Mouse (Mus musculus): Measurements from ENCODE around the gene Iqsec2.

DNA sequence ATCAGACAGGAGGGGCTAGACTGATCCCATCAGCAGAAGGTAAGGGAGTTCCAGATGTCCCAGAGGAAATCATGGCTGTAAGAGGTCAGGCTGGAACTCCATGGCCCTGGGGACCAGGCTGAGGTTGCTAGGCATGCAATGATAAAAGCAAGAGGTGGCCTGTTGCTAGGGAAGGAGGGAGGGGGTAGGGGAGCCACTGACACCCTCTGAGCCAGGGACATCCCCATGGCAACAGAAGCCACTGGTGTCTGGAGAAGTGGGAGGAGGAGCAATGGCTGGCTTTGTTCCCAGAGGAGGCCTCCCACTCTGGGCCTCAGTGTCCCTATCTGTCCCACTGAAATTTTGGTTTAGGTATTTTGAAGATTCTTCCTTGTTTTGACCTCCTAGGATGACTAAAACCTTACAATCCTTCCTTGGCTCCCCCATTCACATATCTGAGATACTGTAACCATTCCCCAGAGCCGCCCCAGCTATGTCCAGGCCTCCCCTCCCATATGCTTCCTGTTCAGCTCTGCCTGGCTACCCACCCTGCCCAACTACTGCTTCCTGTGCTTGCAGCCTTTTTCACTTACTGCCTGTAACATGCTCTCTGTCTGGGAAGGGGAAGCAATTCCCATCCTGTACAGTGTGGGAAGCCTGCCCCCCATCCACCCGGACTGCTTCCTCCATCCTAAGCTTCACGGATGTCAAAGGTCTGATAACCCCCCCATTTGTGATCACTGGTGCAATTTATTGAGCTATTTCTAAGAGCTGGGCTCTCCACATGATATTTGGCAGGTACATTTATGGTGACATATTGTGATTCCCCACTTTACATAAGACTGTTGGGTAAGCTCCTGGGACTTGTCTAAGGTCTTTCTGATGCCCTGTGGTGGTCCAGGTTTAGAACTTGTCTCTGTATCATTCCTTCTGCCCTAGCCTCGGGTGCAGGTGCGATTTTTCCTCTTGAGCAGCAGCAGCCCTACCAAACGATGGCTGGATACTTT is 27.3 kb downstream of the Iqsec2 start:
- TF ChIP-seq CTCF (conservative IDR thresholded peaks at IDR 0.05; ENCODE audit: low read length): no peak
- no peak for TF ChIP-seq NANOG (IDR thresholded peaks at IDR 0.05; ENCODE audit: borderline replicate concordance, low read length)
